Mouse (Mus musculus) kidney, embryonic 14.5 days (tissue): ENCODE measurements around the gene Krtap1-3. TPM values are rescaled to one million over a fixed set of nuclear protein-coding genes. Genes with fewer than 3 reads are reported as not detected.

ENCODE experiments used
- ATAC-seq: fragments of 200-750 bp; cut with Nextera tagmentation; 2 replicates; pipeline ENCODE4 v1.8.0; 2017; ENCODE audit warnings: moderate number of reproducible peaks, mild to moderate bottlenecking, moderate TSS enrichment, moderate library complexity; ENCODE audit not compliant: low FRiP score, low TSS enrichment
- H3K27ac ChIP-seq: fragments of 300-500 bp; sonication (generic); 2 replicates; pipeline ENCODE4 v1.5.1; 2014; ENCODE audit warnings: low read depth, mild to moderate bottlenecking, low read length, moderate library complexity, mixed read lengths
- H3K27me3 ChIP-seq: fragments of 300-500 bp; sonication (generic); 2 replicates; pipeline ENCODE4 v1.6.1; 2014; ENCODE audit warnings: mild to moderate bottlenecking, low read length; ENCODE audit not compliant: control insufficient read depth, insufficient read depth
- H3K36me3 ChIP-seq: fragments of 300-500 bp; sonication (generic); 2 replicates; pipeline ENCODE4 v1.6.1; 2014; ENCODE audit warnings: low read length, mixed read lengths; ENCODE audit not compliant: control insufficient read depth, insufficient read depth
- H3K4me1 ChIP-seq: fragments of 300-500 bp; sonication (generic); 2 replicates; pipeline ENCODE4 v1.6.1; 2014; ENCODE audit warnings: low read length, mixed read lengths; ENCODE audit not compliant: control insufficient read depth, insufficient read depth
- H3K4me2 ChIP-seq: fragments of 300-500 bp; sonication (generic); replicated peaks from 2 replicates; pipeline ENCODE4 v1.6.1; 2014; ENCODE audit warnings: low read depth, mild to moderate bottlenecking, low read length
- H3K4me3 ChIP-seq: fragments of 300-500 bp; sonication (generic); 2 replicates; pipeline ENCODE4 v1.5.1; 2014; ENCODE audit warnings: mild to moderate bottlenecking, low read length
- H3K9ac ChIP-seq: fragments of 300-500 bp; sonication (generic); 2 replicates; pipeline ENCODE4 v1.6.1; 2014; ENCODE audit warnings: low read depth, mild to moderate bottlenecking, low read length, moderate library complexity
- H3K9me3 ChIP-seq: fragments of 300-500 bp; sonication (generic); 2 replicates; pipeline ENCODE4 v1.6.1; 2016; ENCODE audit warnings: low read length; ENCODE audit not compliant: control insufficient read depth
- polyA plus RNA-seq: library from polyadenylated mRNA; unstranded; fragments of >200 nt; fragmentation: Nextera tagmentation; extraction: Ambion mirVana; gene quantifications from 2 replicates; pipeline ENCODE4 v1.2.1, GENCODE M21; 2014

Gene Krtap1-3
- polyA plus RNA-seq, 1 experiment from 2014 or later: not detected

- Histone ChIP-seq H3K4me1 (no peaks in the 10 kb centered on the region), H3K27me3 (no peaks in the 10 kb centered on the region), H3K9ac (no peak overlapping the region), H3K4me3 (no peak overlapping the region), H3K4me2 (no peak overlapping the region), H3K36me3 (no peaks in the 10 kb centered on the region), H3K27ac (no peak overlapping the region), H3K9me3 (no peaks in the 10 kb centered on the region)
- no peak for ATAC-seq
Measured at GRCm38 (mm10) chr11:99547892-99548291, 43.2 kb downstream of the Krtap1-3 start.

Other genes starting within 250 kb of the Krtap1-3 start
- not detected in 2 replicates for gene Krt27, start 240.2 kb downstream of the Krtap1-3 start, polyA plus RNA-seq
- gene Krt28, start 216.4 kb downstream of the Krtap1-3 start, polyA plus RNA-seq: 0.18 TPM in 1 of 2 replicates, not detected in the other
- gene Krt10, start 202.0 kb downstream of the Krtap1-3 start, polyA plus RNA-seq: 31.3 and 37.5 TPM in 2 replicates
- not detected in 2 replicates for gene Krt12, start 169.1 kb downstream of the Krtap1-3 start, polyA plus RNA-seq
- 0.22 and 0.36 TPM in 2 replicates for gene Krt20, start 153.2 kb downstream of the Krtap1-3 start, polyA plus RNA-seq
- 24.7 and 33.3 TPM in 2 replicates for gene Krt23, start 98.2 kb downstream of the Krtap1-3 start, polyA plus RNA-seq
- 0.43 and 0.69 TPM in 2 replicates for gene Krt39, start 70.0 kb downstream of the Krtap1-3 start, polyA plus RNA-seq
- gene Krt40, start 48.2 kb downstream of the Krtap1-3 start, polyA plus RNA-seq: not detected in 2 replicates
- gene Krtap3-3, start 40.5 kb downstream of the Krtap1-3 start, polyA plus RNA-seq: not detected in 2 replicates
- gene Krtap3-2, start 34.5 kb downstream of the Krtap1-3 start, polyA plus RNA-seq: not detected in 2 replicates
- gene Gm11939, start 31.9 kb downstream of the Krtap1-3 start, polyA plus RNA-seq: not detected in 2 replicates
- gene Krtap3-1, start 24.7 kb downstream of the Krtap1-3 start, polyA plus RNA-seq: not detected in 2 replicates
- not detected in 2 replicates for gene Krtap1-5, start 10.3 kb downstream of the Krtap1-3 start, polyA plus RNA-seq
- gene Krtap1-4, start 7.7 kb downstream of the Krtap1-3 start, polyA plus RNA-seq: not detected in 2 replicates
- gene Krtap9-3, start 6.8 kb upstream of the Krtap1-3 start, polyA plus RNA-seq: not detected in 2 replicates
- not detected in 2 replicates for gene Gm11938, start 12.0 kb upstream of the Krtap1-3 start, polyA plus RNA-seq
- not detected in 2 replicates for gene Gm11937, start 18.9 kb upstream of the Krtap1-3 start, polyA plus RNA-seq
- not detected in 2 replicates for gene Krtap2-4, start 23.5 kb upstream of the Krtap1-3 start, polyA plus RNA-seq
- not detected in 2 replicates for gene Gm11562, start 29.1 kb upstream of the Krtap1-3 start, polyA plus RNA-seq
- not detected in 2 replicates for gene Krtap4-1, start 36.9 kb upstream of the Krtap1-3 start, polyA plus RNA-seq
- not detected in 2 replicates for gene Krtap4-2, start 43.7 kb upstream of the Krtap1-3 start, polyA plus RNA-seq
- not detected in 2 replicates for gene Krtap4-7, start 52.8 kb upstream of the Krtap1-3 start, polyA plus RNA-seq
- gene Gm11555, start 58.9 kb upstream of the Krtap1-3 start, polyA plus RNA-seq: not detected in 2 replicates
- gene Gm11563, start 67.6 kb upstream of the Krtap1-3 start, polyA plus RNA-seq: not detected in 2 replicates
- gene Krtap4-6, start 74.6 kb upstream of the Krtap1-3 start, polyA plus RNA-seq: not detected in 2 replicates
- gene Gm14190, start 99.4 kb upstream of the Krtap1-3 start, polyA plus RNA-seq: not detected in 2 replicates
- gene Gm14180, start 143.0 kb upstream of the Krtap1-3 start, polyA plus RNA-seq: not detected in 2 replicates
- not detected in 2 replicates for gene Gm11595, start 181.6 kb upstream of the Krtap1-3 start, polyA plus RNA-seq
- gene Krtap4-8, start 189.4 kb upstream of the Krtap1-3 start, polyA plus RNA-seq: not detected in 2 replicates
- gene Krtap4-9, start 193.9 kb upstream of the Krtap1-3 start, polyA plus RNA-seq: not detected in 2 replicates
- gene Gm11596, start 202.1 kb upstream of the Krtap1-3 start, polyA plus RNA-seq: not detected in 2 replicates
- gene Gm11569, start 207.6 kb upstream of the Krtap1-3 start, polyA plus RNA-seq: not detected in 2 replicates
- gene Gm11554, start 213.1 kb upstream of the Krtap1-3 start, polyA plus RNA-seq: not detected in 2 replicates
- not detected in 2 replicates for gene Krtap4-13, start 218.6 kb upstream of the Krtap1-3 start, polyA plus RNA-seq
- not detected in 2 replicates for gene Gm11564, start 224.3 kb upstream of the Krtap1-3 start, polyA plus RNA-seq
- gene 2300003K06Rik, start 246.7 kb upstream of the Krtap1-3 start, polyA plus RNA-seq: not detected in 2 replicates